Mouse (Mus musculus) gastrocnemius, postnatal 10 days (tissue): Measurements from ENCODE around the gene Bcl2l11. TPM values are rescaled to one million over a fixed set of nuclear protein-coding genes. Genes with fewer than 3 reads are reported as not detected.
"Not testable (repeated sequence)": the region's sequence is repeated elsewhere in the genome, so short reads cannot be mapped to it uniquely, and the experiment has no call there.

Experiments used
- DNase-seq: peaks from one replicate; pipeline ENCODE4 v3.0.0; 2021; ENCODE audit warnings: mixed read lengths
- total RNA-seq, 2 experiments: library from RNA; stranded (reverse); gene quantifications; 2 replicates each; pipeline ENCODE4 v1.2.3; 2021

Gene Bcl2l11
- total RNA-seq, 2 experiments from 2014 or later, result 11.5 to 16.7 TPM

DNA sequence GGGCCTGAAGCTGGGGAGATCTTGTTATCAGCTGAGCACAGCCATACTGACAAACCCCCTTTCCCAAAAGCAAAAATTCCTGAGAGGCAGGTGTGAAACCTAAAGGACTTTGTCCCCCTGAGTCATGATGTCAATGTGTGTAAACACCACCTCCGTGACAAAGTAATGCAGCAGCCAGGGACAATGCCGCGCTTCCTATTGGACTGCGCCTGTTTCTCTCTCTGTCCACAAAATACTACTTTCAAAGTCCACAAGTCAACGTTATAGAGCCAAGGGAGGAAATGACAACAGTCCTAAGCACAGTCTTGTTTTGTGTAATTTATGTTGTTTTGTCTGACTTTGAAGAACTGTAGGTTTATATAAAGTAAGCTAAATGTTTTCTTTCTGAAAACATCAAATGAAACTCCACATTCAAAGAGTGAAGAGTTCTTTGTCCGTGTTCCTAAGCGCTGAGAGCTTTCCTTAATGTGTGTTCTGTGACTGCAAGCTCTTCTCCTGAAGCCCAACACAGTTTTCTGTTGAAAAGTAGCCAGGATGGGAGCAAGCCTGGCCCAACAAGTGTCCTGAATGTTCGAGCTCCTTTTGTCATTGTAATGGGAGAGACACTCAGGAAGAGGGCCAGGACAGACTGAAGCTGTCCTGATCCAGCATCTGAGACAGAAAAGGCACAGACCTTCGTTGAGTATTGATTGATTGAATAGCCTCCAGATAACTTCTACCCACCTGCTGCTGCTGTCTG, 48.9 kb downstream of the Bcl2l11 start:
- DNase-seq, result no peak

DNA sequence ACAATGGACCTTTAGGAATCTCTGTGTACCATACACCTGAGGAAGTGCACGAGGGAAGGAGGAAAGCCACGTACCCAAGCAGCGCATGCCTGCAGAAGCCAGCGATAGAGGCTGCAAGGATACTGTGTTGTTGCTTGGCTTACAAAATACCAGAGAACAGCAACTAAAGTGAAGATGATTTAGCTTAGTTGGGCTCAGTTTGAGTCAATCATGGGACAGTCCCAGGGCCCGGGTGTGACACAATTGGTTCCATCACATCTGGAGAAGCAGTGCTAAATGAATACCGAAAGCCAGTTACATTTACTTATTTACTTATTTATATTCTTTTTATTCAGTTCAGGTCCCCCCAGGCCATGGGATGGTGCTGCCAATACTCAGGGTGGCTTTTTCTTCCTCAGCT, 49.8 kb downstream of the Bcl2l11 start:
- no peak for DNase-seq

- no peak for DNase-seq
These were observed 50.7 kb downstream of the Bcl2l11 start for GRCm38 (mm10) chr2:128176391-128177044.

DNA sequence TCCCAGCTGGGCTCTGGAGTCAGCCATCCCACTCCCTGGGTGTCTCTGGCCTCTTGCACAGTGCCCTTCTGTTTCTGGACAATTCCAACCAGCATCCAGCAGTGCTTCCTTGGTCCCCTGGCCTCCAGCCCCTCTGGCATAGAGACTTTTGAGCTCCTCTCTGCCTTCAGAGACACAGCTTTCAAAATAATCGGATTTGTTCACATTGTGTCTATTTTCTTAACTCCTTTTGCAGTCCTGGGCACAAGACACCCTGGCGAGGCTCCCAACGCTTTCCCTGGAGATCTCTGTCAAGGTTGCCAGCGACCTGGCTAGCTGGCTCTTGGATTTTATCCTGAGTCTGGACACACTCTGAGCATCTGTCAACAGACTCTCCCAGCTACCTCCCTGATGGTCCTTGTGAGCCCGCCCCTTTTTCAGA, 51.4 kb downstream of the Bcl2l11 start:
- peak; percentile 34 for DNase-seq

DNA sequence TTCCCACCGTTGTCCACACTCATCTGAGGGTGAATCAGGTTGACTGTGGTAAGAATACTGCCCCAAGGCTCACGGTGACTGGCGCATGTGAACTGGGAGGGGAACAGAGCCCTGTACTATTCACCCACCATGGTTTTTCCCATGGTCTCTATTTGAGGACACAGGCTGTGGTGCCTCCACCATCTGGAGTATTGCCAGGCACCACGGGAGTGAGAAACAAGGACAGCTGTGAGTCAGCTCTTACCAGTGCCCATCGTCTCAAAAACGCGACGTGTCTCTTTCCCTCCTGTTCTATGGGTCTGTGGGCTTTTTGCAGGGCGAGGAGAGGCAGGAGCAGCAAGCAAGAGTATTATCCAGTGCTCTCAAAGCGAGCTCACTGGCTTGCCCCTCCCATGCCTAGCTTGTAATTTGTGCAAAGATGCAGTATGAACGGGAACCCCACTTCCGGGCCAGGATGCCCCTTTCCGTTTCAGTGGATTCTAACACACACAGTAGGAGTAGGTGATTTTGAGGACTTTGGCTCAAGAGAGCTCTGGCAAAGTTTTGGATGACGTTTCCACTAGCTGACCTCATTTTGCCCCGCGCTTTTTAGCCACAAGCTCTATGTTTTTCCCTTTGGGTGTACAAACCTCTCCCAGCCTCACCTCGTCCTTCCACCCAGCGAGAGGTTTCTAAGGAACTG, 53.4 kb downstream of the Bcl2l11 start:
- DNase-seq, result no peak

DNA sequence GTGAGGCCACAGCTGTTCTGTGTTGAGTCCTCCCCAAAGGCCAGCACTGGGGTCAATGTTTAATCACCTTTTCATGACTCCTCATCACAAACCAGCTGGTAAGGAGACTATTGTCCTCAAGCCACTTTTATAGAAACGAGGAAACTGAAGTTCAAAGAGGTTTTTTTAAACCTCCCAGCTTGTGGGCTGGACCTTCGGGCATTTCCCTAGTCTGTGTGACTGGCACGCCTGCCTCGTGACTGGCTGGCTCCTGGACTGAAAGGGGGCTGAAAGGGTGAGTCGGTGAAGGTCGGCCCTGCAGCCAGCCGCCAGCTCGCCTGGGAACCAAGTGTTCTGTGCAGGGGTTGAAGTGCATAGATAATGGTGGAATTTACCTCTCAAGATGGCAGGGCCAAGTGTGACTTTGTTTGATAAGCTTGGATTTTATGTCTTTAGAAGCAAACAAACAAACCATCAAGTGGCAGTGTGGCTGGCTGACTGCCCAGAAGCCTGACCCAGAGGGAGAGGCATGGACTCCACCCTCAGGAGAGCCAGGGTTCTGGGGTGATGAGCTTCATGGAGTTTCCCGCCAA, 54.1 kb downstream of the Bcl2l11 start:
- no peak for DNase-seq

DNA sequence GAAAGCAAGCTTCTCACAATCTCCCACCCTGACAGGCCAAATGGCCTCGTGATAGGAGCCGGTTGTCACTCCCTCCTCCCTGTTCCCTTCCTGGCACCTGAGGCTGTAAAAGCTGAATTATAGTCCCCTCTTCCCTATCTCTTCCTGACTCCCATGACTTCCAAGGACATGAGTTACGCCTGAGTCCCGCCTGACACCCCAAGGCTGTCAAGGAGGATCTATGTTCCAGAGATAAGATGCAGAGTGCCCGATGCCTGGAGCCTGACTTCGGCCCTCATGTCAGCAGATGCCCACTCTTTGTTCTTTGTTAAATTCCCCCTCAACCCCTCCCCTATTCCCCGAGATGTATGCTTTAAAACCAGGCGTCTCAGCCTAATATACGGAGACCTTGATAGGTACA, 56.3 kb downstream of the Bcl2l11 start:
- not testable (repeated sequence) for DNase-seq

GRCm38 (mm10) chr2:128182751-128183150, 56.9 kb downstream of the Bcl2l11 start:
- DNase-seq, result no peak

DNA sequence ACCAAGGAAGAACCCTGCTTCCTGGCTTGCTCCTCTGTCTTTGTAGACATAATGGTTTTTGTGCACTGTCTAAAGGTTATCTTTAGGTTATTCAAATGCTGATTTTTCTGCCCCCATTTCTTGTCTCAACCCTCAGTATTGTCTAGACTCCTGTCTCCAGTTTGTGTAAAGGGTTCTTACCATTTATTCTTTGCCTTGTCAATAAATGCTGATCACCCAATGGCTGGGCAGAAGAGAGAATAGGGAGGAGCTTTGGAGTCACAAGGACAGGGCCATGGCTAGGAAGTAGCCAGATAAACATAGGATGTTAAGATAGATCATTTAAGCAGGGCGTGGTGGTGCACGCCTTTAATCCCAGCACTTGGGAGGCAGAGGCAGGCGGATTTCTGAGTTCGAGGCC, 57.9 kb downstream of the Bcl2l11 start:
- no peak for DNase-seq

- DNase-seq, result no peak
These were observed 60.1 kb downstream of the Bcl2l11 start for GRCm38 (mm10) chr2:128185942-128186341.

GRCm38 (mm10) chr2:128187277-128187676, 61.4 kb downstream of the Bcl2l11 start:
- no peak for DNase-seq

- no peak for DNase-seq
These were observed 62.6 kb downstream of the Bcl2l11 start for GRCm38 (mm10) chr2:128188461-128188860.

DNA sequence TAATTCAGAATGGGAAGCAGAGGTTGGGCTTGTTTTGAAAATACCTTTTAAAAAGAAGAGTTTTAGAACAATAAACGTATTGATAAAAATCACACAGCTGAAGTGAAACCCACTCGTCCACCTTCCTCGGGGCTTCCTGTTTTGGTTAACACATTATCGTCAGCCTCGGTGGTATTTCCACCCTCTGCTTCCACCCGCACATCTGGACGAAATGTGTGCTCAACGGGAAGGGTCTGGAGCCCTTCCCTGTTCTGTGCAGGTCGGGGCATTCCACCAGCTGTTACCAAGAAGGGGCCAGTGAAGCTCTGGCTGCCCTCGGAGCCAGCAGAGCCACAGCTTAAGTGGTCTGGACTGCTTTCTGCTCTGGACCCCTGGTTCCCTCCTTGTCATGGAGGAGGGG, 63.9 kb downstream of the Bcl2l11 start:
- no peak for DNase-seq

- DNase-seq, result no peak
These were observed 64.4 kb downstream of the Bcl2l11 start for GRCm38 (mm10) chr2:128190196-128190595.

DNA sequence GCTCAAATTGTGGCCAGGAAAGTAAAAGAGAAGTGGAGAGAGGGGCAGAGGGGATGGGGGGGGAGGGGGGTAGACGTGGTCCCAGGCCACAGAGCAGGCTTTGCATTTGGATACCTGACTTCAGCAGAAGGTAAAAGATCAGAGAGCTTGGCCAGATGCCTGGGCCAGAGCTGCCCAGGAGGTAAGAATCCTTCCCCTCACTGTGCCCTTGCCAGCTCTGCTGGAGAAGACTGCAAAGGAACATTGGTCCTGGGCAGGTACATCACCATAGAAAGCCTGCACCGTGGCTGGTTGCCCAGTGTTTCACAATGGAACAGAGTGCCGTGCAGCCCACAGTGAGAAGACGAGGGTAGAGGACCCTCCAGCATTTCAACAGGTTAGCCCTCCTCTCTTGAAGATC, 67.6 kb downstream of the Bcl2l11 start:
- no peak for DNase-seq

GRCm38 (mm10) chr2:128197379-128197778, 71.5 kb downstream of the Bcl2l11 start:
- no peak for DNase-seq

- no peak for DNase-seq
These were observed 77.3 kb downstream of the Bcl2l11 start for GRCm38 (mm10) chr2:128203147-128203546.

DNA sequence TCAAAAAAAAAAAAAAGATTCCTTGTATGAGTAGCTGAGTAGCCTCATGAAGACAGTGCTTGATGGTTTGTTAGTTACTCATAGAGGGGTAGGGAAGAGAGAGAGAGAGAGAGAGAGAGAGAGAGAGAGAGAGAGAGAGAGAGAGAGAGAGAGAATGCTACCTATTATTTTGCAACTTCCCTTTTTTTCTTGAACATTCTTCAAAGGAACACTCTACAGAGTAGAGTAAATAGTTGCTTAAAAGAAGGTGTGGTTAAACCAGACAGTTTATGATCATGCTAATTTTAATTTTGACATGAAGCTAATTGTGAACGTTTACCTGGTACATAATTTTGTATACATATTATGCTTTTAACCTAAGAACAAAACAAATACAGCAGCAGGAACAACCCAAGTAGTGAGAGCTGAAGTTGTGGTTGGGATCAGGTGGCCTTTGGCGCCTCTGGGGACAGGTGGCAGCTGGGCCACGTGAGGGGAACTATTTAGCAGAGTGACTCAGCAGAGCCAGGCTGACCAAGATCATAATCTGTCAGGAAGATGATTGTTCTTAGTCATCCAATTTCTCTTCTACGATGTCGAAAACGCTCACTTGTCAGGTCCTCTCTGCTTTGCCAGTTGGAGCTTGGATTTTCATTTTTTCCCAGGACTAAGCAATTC, 78.0 kb downstream of the Bcl2l11 start:
- DNase-seq, result no peak

GRCm38 (mm10) chr2:128208541-128208940, 82.7 kb downstream of the Bcl2l11 start:
- DNase-seq, result no peak

- DNase-seq, result no peak
These were observed 84.0 kb downstream of the Bcl2l11 start for GRCm38 (mm10) chr2:128209841-128210329.

DNA sequence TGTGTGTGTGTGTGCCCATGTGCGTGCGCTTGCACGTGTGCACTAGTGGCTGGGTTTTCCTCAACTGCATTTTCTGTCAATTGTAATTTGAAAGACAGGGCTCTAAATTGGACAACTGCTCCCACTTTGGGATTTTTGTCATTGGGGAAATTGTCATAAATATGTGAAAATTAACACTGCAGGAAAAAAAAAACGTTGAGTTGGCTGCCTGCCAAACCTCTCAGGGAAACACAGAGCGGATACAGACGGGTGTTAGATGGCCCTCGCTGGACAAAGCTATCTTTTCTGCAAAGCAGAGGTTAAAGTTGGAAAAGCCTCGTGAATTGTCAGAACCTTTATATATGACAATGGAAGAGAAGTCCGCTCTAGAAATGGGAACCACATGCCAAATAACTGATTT, 84.5 kb downstream of the Bcl2l11 start:
- DNase-seq, result no peak
